Mouse (Mus musculus) limb, embryonic 14.5 days (tissue): ENCODE results near the gene Rcn3. TPM values are rescaled to one million over a fixed set of nuclear protein-coding genes. Genes with fewer than 3 reads are reported as not detected.
A peak's percentile ranks its signal among the peaks of the same experiment; 100 is the strongest.

ENCODE experiments used
- ATAC-seq: fragments of 200-750 bp; cut with Nextera tagmentation; 2 replicates; pipeline ENCODE4 v1.8.0; 2017; ENCODE audit warnings: low read depth, moderate number of reproducible peaks, moderate TSS enrichment; ENCODE audit not compliant: low FRiP score
- DNase-seq: peaks from one replicate; pipeline ENCODE4 v3.0.0-alpha.2; 2015; ENCODE audit warnings: low spot score
- H3K27ac ChIP-seq: fragments of 300-500 bp; sonication (generic); replicated peaks from 2 replicates; pipeline ENCODE4 v1.5.1; 2014; ENCODE audit warnings: low read depth, mild to moderate bottlenecking, low read length, moderate library complexity, mixed read lengths
- H3K27me3 ChIP-seq: fragments of 300-500 bp; sonication (generic); 2 replicates; pipeline ENCODE4 v1.6.1; 2014; ENCODE audit warnings: low read length, mixed read lengths; ENCODE audit not compliant: control insufficient read depth, insufficient read depth
- H3K36me3 ChIP-seq: fragments of 300-500 bp; sonication (generic); 2 replicates; pipeline ENCODE4 v1.6.1; 2014; ENCODE audit warnings: mild to moderate bottlenecking, low read length, moderate library complexity, mixed read lengths; ENCODE audit not compliant: control insufficient read depth, insufficient read depth
- H3K4me1 ChIP-seq: fragments of 300-500 bp; sonication (generic); 2 replicates; pipeline ENCODE4 v1.6.1; 2014; ENCODE audit warnings: antibody characterized with exemption, low read length, mixed read lengths; ENCODE audit not compliant: control insufficient read depth, insufficient read depth
- H3K4me2 ChIP-seq: fragments of 300-500 bp; sonication (generic); replicated peaks from 2 replicates; pipeline ENCODE4 v1.6.1; 2014; ENCODE audit warnings: low read depth, mild to moderate bottlenecking, low read length, moderate library complexity; ENCODE audit not compliant: severe bottlenecking
- H3K4me3 ChIP-seq: fragments of 300-500 bp; sonication (generic); replicated peaks from 2 replicates; pipeline ENCODE4 v1.5.1; 2014; ENCODE audit warnings: low read length
- H3K9ac ChIP-seq: fragments of 300-500 bp; sonication (generic); 2 replicates; pipeline ENCODE4 v1.6.1; 2014; ENCODE audit warnings: mild to moderate bottlenecking, low read depth, low read length, moderate library complexity; ENCODE audit not compliant: severe bottlenecking
- H3K9me3 ChIP-seq: fragments of 300-500 bp; sonication (generic); 2 replicates; pipeline ENCODE4 v1.6.1; 2016; ENCODE audit warnings: low read length; ENCODE audit not compliant: control insufficient read depth
- POLR2A ChIP-seq: fragments of 200-500 bp; IDR thresholded peaks from 2 replicates; pipeline ENCODE4 v1.8.0; 2012; ENCODE audit warnings: inconsistent platforms, mild to moderate bottlenecking, moderate library complexity, borderline replicate concordance; ENCODE audit not compliant: insufficient read depth, insufficient read length; ENCODE audit errors: extremely low read depth
- WGBS: fragments of 180-500 bp; shearing (Covaris S2); extraction: QIAGEN DNeasy Blood & Tissue Kit; methylation state at CpG from one replicate; pipeline ENCODE4 v1.1.7; 2014; 5-methylcytosine and 5-hydroxymethylcytosine counted together
- polyA plus RNA-seq, 2 experiments: library from polyadenylated mRNA; depleted of rRNA in 1 of 2; stranded (reverse) in 1 of 2; unstranded in 1 of 2; fragments of >200 nt; fragmentation: Nextera tagmentation in 1 of 2; extraction: Ambion mirVana in 1 of 2; gene quantifications; 2 replicates each; pipeline versions ENCODE4 v1.2.1 to v1.2.3; 2012 to 2014

Gene Rcn3
- polyA plus RNA-seq, 2 experiments, result 577 to 679 TPM

DNA sequence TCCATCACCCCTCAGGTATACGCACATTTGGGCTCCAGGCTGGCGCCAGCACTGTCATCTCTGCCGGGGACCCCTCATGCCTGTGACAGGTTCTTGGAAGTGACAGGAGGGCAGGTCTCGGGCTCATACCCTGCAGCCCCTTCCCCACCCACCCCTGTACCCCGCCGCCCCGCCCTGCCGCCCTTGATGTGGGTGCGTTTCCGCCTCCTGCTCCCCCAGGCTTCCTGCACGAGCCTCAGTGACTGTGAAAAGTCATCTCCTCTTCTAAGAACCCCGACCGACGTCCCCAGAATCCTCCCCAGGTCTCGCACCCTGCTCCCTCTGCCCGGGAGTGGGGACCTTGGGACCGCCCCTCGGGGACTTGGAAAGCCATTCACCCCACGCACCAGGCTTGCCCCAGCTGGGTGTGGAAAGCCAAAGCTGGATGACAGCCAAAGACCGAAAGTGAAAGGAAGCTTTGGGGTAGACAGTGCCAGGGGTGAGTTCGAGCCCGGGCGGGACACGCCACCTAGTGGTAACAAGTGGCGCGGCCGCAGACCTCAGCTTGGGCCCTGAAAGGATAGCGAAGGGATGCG, 44.1 kb upstream of the Rcn3 start, which contains the start of the genes Gm45713 and Flt3l:
Gene Gm45713 (minus strand): TSS at position 239 of the 575 bp plus-strand sequence.
Gene Flt3l (minus strand): TSS at position 440 of the 575 bp plus-strand sequence.
- peak within 1 kb of the TSS; percentile 81 for H3K4me2 ChIP-seq
- no peak within 1 kb of the TSS for H3K27ac ChIP-seq
- no peaks in the 10 kb centered on the region for H3K9me3 ChIP-seq
- WGBS, result 1% methylated on average over 29 of the region's 29 CpGs
- H3K27me3 ChIP-seq, result 0 out of 2 replicates have a peak, but pooled peaks cover 4% of the 10 kb centered on the region
- H3K36me3 ChIP-seq, result no peaks in the 10 kb centered on the region
- ATAC-seq (peak; percentile 85), DNase-seq (peak; percentile 85)
- no peaks in the 10 kb centered on the region for H3K4me1 ChIP-seq
- peak within 1 kb of the TSS; percentile 55 for H3K9ac ChIP-seq
- H3K4me3 ChIP-seq, result peak within 1 kb of the TSS; percentile 45
- 0 out of 2 replicates have a peak, but pooled peaks have one; percentile 17 for TF ChIP-seq POLR2A

DNA sequence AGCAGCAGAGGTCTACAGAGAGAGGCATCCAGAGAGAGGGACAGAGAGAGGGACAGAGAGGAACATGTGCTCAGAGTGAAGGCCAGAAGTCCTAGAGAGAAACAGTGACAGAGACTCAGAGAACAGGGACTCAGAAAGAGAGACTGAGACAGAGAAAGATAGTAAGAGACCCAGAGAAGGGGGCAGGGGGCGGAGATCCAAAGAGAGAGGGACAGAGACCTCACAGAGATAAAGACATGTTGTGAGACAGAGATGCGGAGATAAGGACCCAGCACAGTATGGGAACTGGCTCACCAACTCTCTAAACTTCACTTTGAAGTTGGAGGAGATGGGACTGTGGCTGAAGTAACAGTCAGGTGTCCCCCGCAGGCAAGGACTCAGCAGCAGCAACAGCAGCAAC, 43.3 kb upstream of the Rcn3 start:
- H3K4me1 ChIP-seq, result no peaks in the 10 kb centered on the region
- WGBS, result 60% methylated on average over 3 of the region's 3 CpGs
- H3K9me3 ChIP-seq, result no peaks in the 10 kb centered on the region
- H3K9ac ChIP-seq, result peak overlapping the region; percentile 55; the same call in 1 of the 2 replicates
- H3K36me3 ChIP-seq, result no peaks in the 10 kb centered on the region
- H3K27me3 ChIP-seq, result 0 out of 2 replicates have a peak, but pooled peaks cover 4% of the 10 kb centered on the region
- peak overlapping the region; percentile 45; the same call in 1 of the 2 replicates for H3K4me3 ChIP-seq
- ATAC-seq (no peak), DNase-seq (no peak)
- peak overlapping the region; percentile 81; the same call in 1 of the 2 replicates for H3K4me2 ChIP-seq
- TF ChIP-seq POLR2A, result no peak
- H3K27ac ChIP-seq, result no peak overlapping the region

DNA sequence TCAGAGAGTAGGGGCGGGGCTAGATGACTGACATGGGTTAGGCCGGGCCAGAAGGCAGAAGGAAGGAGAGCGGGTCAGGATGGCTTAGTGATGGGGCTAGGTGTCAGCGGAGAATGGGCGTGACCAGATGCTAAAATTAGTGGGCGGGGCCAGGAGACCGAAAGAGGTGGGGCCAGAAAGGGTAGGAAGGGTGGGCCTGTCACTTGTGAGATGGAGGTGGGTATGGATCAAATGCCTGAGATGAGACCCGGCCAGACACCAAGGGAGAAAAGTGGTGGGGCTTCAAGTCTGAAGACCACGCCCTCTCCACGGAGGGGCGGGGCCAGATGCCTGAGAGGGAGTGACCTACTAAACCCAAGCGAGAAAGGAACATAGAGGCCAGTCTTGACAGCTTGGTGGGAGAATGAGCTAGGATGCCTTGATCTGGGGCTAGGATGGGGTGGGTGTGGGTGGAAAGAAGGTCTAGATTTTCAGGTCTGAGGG, 42.6 kb upstream of the Rcn3 start:
- peak; percentile 29 for DNase-seq
- Histone ChIP-seq H3K27ac (no peak overlapping the region), H3K9me3 (no peaks in the 10 kb centered on the region), H3K36me3 (no peaks in the 10 kb centered on the region), H3K27me3 (0 out of 2 replicates have a peak, but pooled peaks cover 4% of the 10 kb centered on the region), H3K4me2 (no peak overlapping the region), H3K9ac (no peak overlapping the region), H3K4me1 (peaks cover 2% of the 10 kb centered on the region; the same call in 1 of the 2 replicates), H3K4me3 (no peak overlapping the region)
- TF ChIP-seq POLR2A, result no peak
- WGBS, result 10% methylated on average over 12 of the region's 12 CpGs
- no peak for ATAC-seq

GRCm38 (mm10) chr7:45133446-45134159, 41.6 kb upstream of the Rcn3 start:
- H3K36me3 ChIP-seq, result no peaks in the 10 kb centered on the region
- no peak overlapping the region for H3K9ac ChIP-seq
- no peak overlapping the region for H3K27ac ChIP-seq
- 0 out of 2 replicates have a peak, but pooled peaks cover 4% of the 10 kb centered on the region for H3K27me3 ChIP-seq
- peaks cover 5% of the 10 kb centered on the region; the same call in 1 of the 2 replicates for H3K4me1 ChIP-seq
- no peak overlapping the region for H3K4me2 ChIP-seq
- DNase-seq, result no peak
- TF ChIP-seq POLR2A, result no peak
- no peaks in the 10 kb centered on the region for H3K9me3 ChIP-seq
- H3K4me3 ChIP-seq, result no peak overlapping the region
- ATAC-seq, result no peak
- 77% methylated on average over 8 of the region's 8 CpGs for WGBS

- no peak for TF ChIP-seq POLR2A
- Histone ChIP-seq H3K4me2 (no peak overlapping the region), H3K27ac (no peak overlapping the region), H3K27me3 (0 out of 2 replicates have a peak, but pooled peaks cover 4% of the 10 kb centered on the region), H3K36me3 (peaks cover 7% of the 10 kb centered on the region), H3K4me3 (no peak overlapping the region), H3K9me3 (no peaks in the 10 kb centered on the region), H3K9ac (no peak overlapping the region), H3K4me1 (peaks cover 12% of the 10 kb centered on the region)
- DNase-seq (no peak), ATAC-seq (no peak)
- WGBS, result 82% methylated on average over 11 of the region's 11 CpGs
These were observed 39.8 kb upstream of the Rcn3 start for GRCm38 (mm10) chr7:45131850-45132249.
